In the genomic region with DNA sequence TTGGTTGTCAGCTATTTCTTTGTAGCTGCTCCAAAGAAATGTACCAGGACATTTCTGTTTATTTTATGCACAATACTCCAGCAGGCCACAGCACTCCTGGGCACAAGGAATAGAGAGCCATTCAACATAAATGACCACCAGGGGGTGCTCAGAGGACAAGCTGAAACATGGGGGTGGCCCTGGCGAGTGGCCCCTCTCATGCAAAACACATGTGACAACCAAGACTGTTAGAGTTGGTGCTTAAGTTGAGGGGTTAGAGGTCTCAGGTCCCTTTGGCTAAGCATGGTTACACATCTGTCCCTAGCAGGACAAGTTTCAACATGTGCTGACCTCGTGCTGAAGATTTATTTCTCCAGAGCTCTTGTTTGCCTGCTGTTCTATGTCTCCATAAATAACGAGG, we compare ENCODE assay signal across 9 mouse cellular contexts.
DNase-seq lines count a peak whose midpoint lies in the region; ATAC-seq and TF ChIP-seq lines count a peak whose summit lies in the region.
"Had no signal": no experiment of that assay in that cellular context is flagged by ENCODE, and none has a peak within 500 bp of the region (broad histone marks: within the 10 kb centered on the region; RNA-seq: fewer than 3 reads in every experiment).

No protein-coding gene starts in this region.

- H3K9me3 ChIP-seq in hindbrain, postnatal 0 days (ENCODE audit: low read length), result no peaks in the 10 kb centered on the region
- no peaks in the 10 kb centered on the region for H3K9me3 ChIP-seq in hindbrain, embryonic 13.5 days
- H3K9me3 ChIP-seq in CH12.LX (replicated peaks; ENCODE audit: low read length), result no peaks in the 10 kb centered on the region
- H3K9me3 ChIP-seq: stomach, embryonic 15.5 days had no signal

- no peak overlapping the region for H3K4me3 ChIP-seq in hindbrain, postnatal 0 days (ENCODE audit: low read length)
- no peak overlapping the region for H3K4me3 ChIP-seq in hindbrain, embryonic 13.5 days
- no peak overlapping the region for H3K4me3 ChIP-seq in CH12.LX (replicated peaks in 1 of 3; ENCODE audit: low read depth in 2 of 3, low read length in 2 of 3, poor library complexity in 1 of 3)
- H3K4me3 ChIP-seq: stomach, embryonic 15.5 days had no signal

- TF ChIP-seq CTCF in hindbrain, postnatal 0 days (IDR thresholded peaks at IDR 0.05; ENCODE audit: low read depth), result peak; percentile 42
- TF ChIP-seq CTCF in CH12.LX (conservative IDR thresholded peaks at IDR 0.05 in 1 of 2, IDR thresholded peaks at IDR 0.05 in 1 of 2; ENCODE audit: low read depth in 2 of 2, low read length in 2 of 2), result peak; percentile 16 to 81; a peak in 3 of 4 replicates

- TF ChIP-seq POLR2A in CH12.LX (IDR thresholded peaks at IDR 0.05; ENCODE audit: low read depth, low read length), result no peak

- dilution Hi-C loops in CH12.LX (cut with MboI; ENCODE audit: extremely low pct_ligation_motif_present, extremely low pct_unique_long_range_greater_than_20kb, low sequenced_read_pairs), result no loop called here

- no peak for TF ChIP-seq EP300 in CH12.LX (IDR thresholded peaks at IDR 0.05; ENCODE audit: low read length)

- no peaks in the 10 kb centered on the region for H3K27me3 ChIP-seq in hindbrain, postnatal 0 days (ENCODE audit: insufficient read depth, low read length)
- no peaks in the 10 kb centered on the region for H3K27me3 ChIP-seq in hindbrain, embryonic 13.5 days
- no peaks in the 10 kb centered on the region for H3K27me3 ChIP-seq in CH12.LX (replicated peaks)
- H3K27me3 ChIP-seq: stomach, embryonic 15.5 days had no signal

- in situ Hi-C loops in CH12.LX (cut with MboI; ENCODE audit: low pct_ligation_motif_present, low pct_unique_long_range_greater_than_20kb, low sequenced_read_pairs), result no loop called here

- H3K36me3 ChIP-seq in hindbrain, postnatal 0 days (ENCODE audit: insufficient read depth, low read length), result no peaks in the 10 kb centered on the region
- no peaks in the 10 kb centered on the region for H3K36me3 ChIP-seq in hindbrain, embryonic 13.5 days
- no peaks in the 10 kb centered on the region for H3K36me3 ChIP-seq in CH12.LX (replicated peaks in 1 of 2; ENCODE audit: control insufficient read depth in 1 of 2, insufficient read depth in 1 of 2, low read length in 1 of 2)
- H3K36me3 ChIP-seq: stomach, embryonic 15.5 days had no signal

- no peak for DNase-seq in hindbrain, postnatal 0 days (ENCODE audit: low spot score)
- peak; percentile 55 for DNase-seq in CH12.LX (ENCODE audit: extremely low read depth)
- peak; percentile 42 to 44 for DNase-seq in adrenal gland, postnatal 36 days
- peak; percentile 49 for DNase-seq in kidney, adult 9 months
- DNase-seq in naive thymus-derived CD4-positive, alpha-beta T cell, adult 2 months (ENCODE audit: low read depth), result peak; percentile 61
- DNase-seq in left cerebral cortex, adult 8-10 months (ENCODE audit: low spot score in 2 of 2), result no peak
- DNase-seq in cerebellum, postnatal 4 days (ENCODE audit: low spot score in 2 of 2), result no peak

- H3K4me1 ChIP-seq in hindbrain, postnatal 0 days (ENCODE audit: insufficient read depth, low read length), result no peaks in the 10 kb centered on the region
- H3K4me1 ChIP-seq in hindbrain, embryonic 13.5 days (replicated peaks), result no peaks in the 10 kb centered on the region
- H3K4me1 ChIP-seq in CH12.LX (ENCODE audit: control insufficient read depth in 1 of 2, insufficient read depth in 2 of 2), result peaks cover 0 to 6% of the 10 kb centered on the region in 2 experiments; a peak in 2 of 4 replicates
- H3K4me1 ChIP-seq: stomach, embryonic 15.5 days had no signal

- no peak overlapping the region for H3K9ac ChIP-seq in hindbrain, postnatal 0 days (replicated peaks; ENCODE audit: low read length)
- no peak overlapping the region for H3K9ac ChIP-seq in hindbrain, embryonic 13.5 days
- H3K9ac ChIP-seq in CH12.LX (ENCODE audit: insufficient read depth, low read depth), result no peak overlapping the region
- H3K9ac ChIP-seq: stomach, embryonic 15.5 days had no signal

- ATAC-seq in hindbrain, postnatal 0 days, result no peak
- no peak for ATAC-seq in hindbrain, embryonic 13.5 days (ENCODE audit: low FRiP score)

- 60% methylated on average over 3 of the region's 3 CpGs for whole genome bisulfite sequencing in hindbrain, postnatal 0 days
- WGBS in hindbrain, embryonic 13.5 days, result 54% methylated on average over 3 of the region's 3 CpGs

- peak; percentile 79 for TF ChIP-seq RAD21 in CH12.LX (IDR thresholded peaks at IDR 0.05; ENCODE audit: low read depth, low read length)

- H3K27ac ChIP-seq in hindbrain, postnatal 0 days, result no peak overlapping the region
- no peak overlapping the region for H3K27ac ChIP-seq in hindbrain, embryonic 13.5 days
- H3K27ac ChIP-seq in CH12.LX (ENCODE audit: insufficient read depth, low read depth), result no peak overlapping the region
- H3K27ac ChIP-seq: stomach, embryonic 15.5 days had no signal

- no peaks in the 10 kb centered on the region for H3K79me2 ChIP-seq in CH12.LX (replicated peaks; ENCODE audit: control insufficient read depth, extremely low read depth, insufficient read depth, poor library complexity, severe bottlenecking)

- H3K4me2 ChIP-seq in hindbrain, postnatal 0 days (ENCODE audit: low read depth, low read length), result no peak overlapping the region
- H3K4me2 ChIP-seq in hindbrain, embryonic 13.5 days, result no peak overlapping the region
- H3K4me2 ChIP-seq in CH12.LX (ENCODE audit: insufficient read depth, low read depth, poor library complexity, severe bottlenecking), result no peak overlapping the region
- H3K4me2 ChIP-seq: stomach, embryonic 15.5 days had no signal

TF ChIP-seq in CH12.LX, 34 proteins besides CTCF, POLR2A, EP300 and RAD21:
- TF ChIP-seq USF1 (IDR thresholded peaks at IDR 0.05; ENCODE audit: low read depth, low read length) (no peak), CHD1 (IDR thresholded peaks at IDR 0.05; ENCODE audit: low read depth, low read length) (no peak), ELF1 (IDR thresholded peaks at IDR 0.05; ENCODE audit: low read depth, low read length) (no peak), TBP (conservative IDR thresholded peaks at IDR 0.05; ENCODE audit: low read depth, low read length) (no peak), MAFK (IDR thresholded peaks at IDR 0.05; ENCODE audit: insufficient replicate concordance, low read length) (no peak), ZKSCAN1 (IDR thresholded peaks at IDR 0.05; ENCODE audit: borderline replicate concordance, low read depth, low read length) (no peak), ETS1 (conservative IDR thresholded peaks at IDR 0.05; ENCODE audit: low read depth, low read length) (no peak), MYC (IDR thresholded peaks at IDR 0.05; ENCODE audit: low read depth, low read length) (peak; percentile 83), USF2 (conservative IDR thresholded peaks at IDR 0.05; ENCODE audit: low read depth, low read length) (no peak), TCF12 (IDR thresholded peaks at IDR 0.05; ENCODE audit: low read depth, low read length) (no peak), JUND (conservative IDR thresholded peaks at IDR 0.05; ENCODE audit: low read depth, low read length) (no peak), MAX (IDR thresholded peaks at IDR 0.05; ENCODE audit: low read length) (peak; percentile 79; the same call in 1 of the 2 replicates), ZC3H11A (IDR thresholded peaks at IDR 0.05; ENCODE audit: low read depth, low read length) (peak; percentile 49), HCFC1 (IDR thresholded peaks at IDR 0.05; ENCODE audit: low read depth, low read length) (no peak), BHLHE40 (IDR thresholded peaks at IDR 0.05; ENCODE audit: low read depth, low read length) (peak; percentile 48; the same call in 1 of the 2 replicates), PAX5 (IDR thresholded peaks at IDR 0.05; ENCODE audit: low read length) (no peak), SIN3A (IDR thresholded peaks at IDR 0.05; ENCODE audit: low read length) (no peak), NELFE (IDR thresholded peaks at IDR 0.05; ENCODE audit: low read depth, low read length) (no peak), CHD2 (IDR thresholded peaks at IDR 0.05; ENCODE audit: low read length) (no peak), MAZ (IDR thresholded peaks at IDR 0.05; ENCODE audit: low read depth, low read length) (no peak), ZNF384 (IDR thresholded peaks at IDR 0.05; ENCODE audit: low read depth, low read length) (no peak), SMC3 (IDR thresholded peaks at IDR 0.05; ENCODE audit: low read depth, low read length) (peak; percentile 88), ZMIZ1 (IDR thresholded peaks at IDR 0.05; ENCODE audit: low read depth, low read length) (no peak), E2F4 (IDR thresholded peaks at IDR 0.05; ENCODE audit: insufficient replicate concordance, low read depth, low read length) (no peak), JUN (IDR thresholded peaks at IDR 0.05; ENCODE audit: insufficient read depth, low read depth, low read length) (no peak), UBTF (IDR thresholded peaks at IDR 0.05; ENCODE audit: low read depth, low read length) (no peak), KAT2A (IDR thresholded peaks at IDR 0.05; ENCODE audit: insufficient replicate concordance, low read length) (no peak), MEF2A (IDR thresholded peaks at IDR 0.05; ENCODE audit: borderline replicate concordance, low read depth, low read length) (no peak)

Comparison
In these comparisons a context has a peak if more than half of its experiments do, and no peak if none do; other contexts are left out.
1. DNase-seq: peak in CH12.LX (single experiment), adrenal gland, postnatal 36 days (2 of 2), kidney, adult 9 months (single experiment) and naive thymus-derived CD4-positive, alpha-beta T cell, adult 2 months (single experiment); none in hindbrain, postnatal 0 days (single experiment), left cerebral cortex, adult 8-10 months (0 of 2) and cerebellum, postnatal 4 days (0 of 2).